Mouse (Mus musculus): ENCODE data around the gene Map2.

- TF ChIP-seq CTCF (IDR thresholded peaks at IDR 0.05; ENCODE audit: control insufficient read depth, insufficient read depth, low read length) (no peak), POLR2A (IDR thresholded peaks at IDR 0.05; ENCODE audit: borderline replicate concordance, control insufficient read depth, low read depth, low read length) (no peak)
These were observed 256.4 kb downstream of the Map2 start for GRCm38 (mm10) chr1:66431472-66431871.
